Mouse (Mus musculus) v-Abl transformed pro-B cells (cell line): ENCODE data around the gene Gemin7.

Source experiments
- in situ Hi-C, 2 experiments: fragments of 400-800 bp; cut with MboI; formaldehyde crosslinking; loops; one replicate each; pipeline ENCODE4 v1.15.1; 2025; ENCODE audit not compliant: unreplicated experiment in 2 of 2

Gene Gemin7

GRCm38 (mm10) chr7:19552443-19552842 lies 25.0 kb downstream of the Gemin7 start:
- in situ Hi-C loops: no loop called here

GRCm38 (mm10) chr7:19551634-19552033 lies 25.8 kb downstream of the Gemin7 start:
- in situ Hi-C loops: no loop called here

GRCm38 (mm10) chr7:19549394-19549793 lies 28.0 kb downstream of the Gemin7 start:
- in situ Hi-C loops: no loop called here

GRCm38 (mm10) chr7:19547344-19547969 lies 29.9 kb downstream of the Gemin7 start:
- in situ Hi-C loops: no loop called here

- in situ Hi-C loops: no loop called here
Measured at GRCm38 (mm10) chr7:19546007-19546406, 31.4 kb downstream of the Gemin7 start.

- in situ Hi-C loops: loop anchor here (5.0 kb wide), 1 partner anchor 36 kb away; the partner anchor contains the start of genes Bloc1s3 (in 2 of the 2) and Trappc6a (in 2 of the 2)
Measured at GRCm38 (mm10) chr7:19543584-19543983, 33.8 kb downstream of the Gemin7 start.

GRCm38 (mm10) chr7:19542155-19542691 lies 35.2 kb downstream of the Gemin7 start:
- in situ Hi-C loops: loop anchor here (5.0 kb wide), 1 partner anchor 35 kb away; the partner anchor contains the start of genes Bloc1s3 (in 2 of the 2) and Trappc6a (in 2 of the 2)

- in situ Hi-C loops: loop anchor here (5.0 kb wide), 1 partner anchor 34 kb away; the partner anchor contains the start of genes Bloc1s3 (in 2 of the 2) and Trappc6a (in 2 of the 2)
Measured at GRCm38 (mm10) chr7:19541681-19542154, 35.7 kb downstream of the Gemin7 start.

GRCm38 (mm10) chr7:19540771-19541566 lies 36.4 kb downstream of the Gemin7 start:
- in situ Hi-C loops: loop anchor here (5.0 kb wide), 1 partner anchor 34 kb away; the partner anchor contains the start of genes Bloc1s3 (in 2 of the 2) and Trappc6a (in 2 of the 2)

GRCm38 (mm10) chr7:19534676-19535075 lies 42.7 kb downstream of the Gemin7 start:
- in situ Hi-C loops: no loop called here

- in situ Hi-C loops: no loop called here
Measured at GRCm38 (mm10) chr7:19532240-19532639, 45.2 kb downstream of the Gemin7 start.

- in situ Hi-C loops: no loop called here
Measured at GRCm38 (mm10) chr7:19531077-19531476, 46.3 kb downstream of the Gemin7 start.

- in situ Hi-C loops: no loop called here
Measured at GRCm38 (mm10) chr7:19525105-19525481, 52.3 kb downstream of the Gemin7 start.

GRCm38 (mm10) chr7:19524420-19525104 lies 52.8 kb downstream of the Gemin7 start:
- in situ Hi-C loops: no loop called here

- in situ Hi-C loops: no loop called here
Measured at GRCm38 (mm10) chr7:19523757-19524419, 53.5 kb downstream of the Gemin7 start.

- in situ Hi-C loops: no loop called here
Measured at GRCm38 (mm10) chr7:19523017-19523756, 54.2 kb downstream of the Gemin7 start.

GRCm38 (mm10) chr7:19520032-19520431 lies 57.4 kb downstream of the Gemin7 start:
- in situ Hi-C loops: no loop called here

- in situ Hi-C loops: no loop called here
Measured at GRCm38 (mm10) chr7:19517652-19518365, 59.6 kb downstream of the Gemin7 start, which contains the start of gene Nkpd1. Nkpd1 (plus strand) TSS chr7:19517838.
